Mouse (Mus musculus): ENCODE data around the gene Tmem120b. TPM values are rescaled to one million over a fixed set of nuclear protein-coding genes. Genes with fewer than 3 reads are reported as not detected.

The Tmem120b gene
- polyA plus RNA-seq, 1 experiment from 2014 or later = 9.3 TPM

DNA sequence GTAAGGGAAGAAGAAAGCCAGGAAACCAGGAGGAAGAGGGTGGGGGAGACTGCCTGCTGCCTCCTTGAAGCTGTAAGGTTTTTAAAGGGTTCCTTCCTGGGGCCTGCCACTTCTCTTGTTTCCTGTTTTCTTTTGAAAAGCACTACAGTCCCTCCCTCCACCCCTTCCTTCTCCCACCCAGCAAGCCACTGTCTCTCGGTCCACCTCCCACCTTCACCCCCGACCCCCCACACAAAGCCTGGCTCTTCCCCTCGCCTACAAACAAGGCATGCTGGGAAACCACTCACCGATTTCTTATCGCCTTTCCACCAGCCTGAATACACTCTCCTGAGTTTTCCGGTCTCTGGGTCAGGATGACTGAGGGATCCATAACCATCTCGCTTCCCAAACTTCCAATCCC lies 27.4 kb upstream of the Tmem120b start:
- Histone ChIP-seq H3K9me3 (ENCODE audit: control insufficient read depth, low read length) (no peaks in the 10 kb centered on the region), H3K36me3 (ENCODE audit: control insufficient read depth, insufficient read depth, low read length) (no peaks in the 10 kb centered on the region), H3K27ac (replicated peaks; ENCODE audit: low read depth, low read length) (no peak overlapping the region), H3K4me1 (ENCODE audit: control insufficient read depth, insufficient read depth, low read length) (no peaks in the 10 kb centered on the region), H3K4me2 (ENCODE audit: low read depth, severe bottlenecking) (no peak overlapping the region), H3K27me3 (ENCODE audit: control insufficient read depth, insufficient read depth, low read length) (no peaks in the 10 kb centered on the region), H3K4me3 (ENCODE audit: low read depth, low read length) (no peak overlapping the region), H3K9ac (ENCODE audit: low read length) (0 out of 2 replicates have a peak overlapping the region, but pooled peaks have one; percentile 34)
- no peak for ATAC-seq (ENCODE audit: insufficient number of reproducible peaks, low FRiP score, low TSS enrichment, low read depth)
- DNase-seq (ENCODE audit: low spot score) = no peak
- WGBS = 65% methylated on average over 7 of the region's 7 CpGs

DNA sequence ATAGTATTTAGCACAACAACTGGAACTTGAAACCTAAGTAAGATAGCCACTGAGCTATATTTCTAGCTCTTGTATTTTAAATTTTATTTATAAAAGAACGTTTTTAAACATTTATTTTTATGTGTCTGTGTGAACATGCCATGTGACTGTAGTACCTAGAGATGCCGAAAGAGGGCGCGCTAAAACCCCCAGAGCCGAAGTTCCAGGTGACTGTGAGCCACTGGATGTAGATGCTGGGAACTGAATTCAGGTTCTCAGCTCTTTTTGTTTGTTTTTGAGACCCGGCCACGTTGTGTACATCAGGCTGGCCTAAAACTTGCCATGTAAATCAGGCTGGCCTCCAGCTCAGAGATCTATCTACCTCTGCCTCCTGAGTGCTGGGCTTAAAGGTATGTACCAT lies 24.4 kb upstream of the Tmem120b start:
- Histone ChIP-seq H3K4me3 (ENCODE audit: low read depth, low read length) (no peak overlapping the region), H3K27ac (replicated peaks; ENCODE audit: low read depth, low read length) (no peak overlapping the region), H3K9me3 (ENCODE audit: control insufficient read depth, low read length) (no peaks in the 10 kb centered on the region), H3K9ac (ENCODE audit: low read length) (no peak overlapping the region), H3K27me3 (ENCODE audit: control insufficient read depth, insufficient read depth, low read length) (no peaks in the 10 kb centered on the region), H3K4me2 (ENCODE audit: low read depth, severe bottlenecking) (no peak overlapping the region), H3K4me1 (ENCODE audit: control insufficient read depth, insufficient read depth, low read length) (no peaks in the 10 kb centered on the region), H3K36me3 (ENCODE audit: control insufficient read depth, insufficient read depth, low read length) (no peaks in the 10 kb centered on the region)
- WGBS = 22% methylated on average over 7 of the region's 7 CpGs
- ATAC-seq (ENCODE audit: insufficient number of reproducible peaks, low FRiP score, low TSS enrichment, low read depth) (no peak), DNase-seq (ENCODE audit: low spot score) (peak; percentile 59)

DNA sequence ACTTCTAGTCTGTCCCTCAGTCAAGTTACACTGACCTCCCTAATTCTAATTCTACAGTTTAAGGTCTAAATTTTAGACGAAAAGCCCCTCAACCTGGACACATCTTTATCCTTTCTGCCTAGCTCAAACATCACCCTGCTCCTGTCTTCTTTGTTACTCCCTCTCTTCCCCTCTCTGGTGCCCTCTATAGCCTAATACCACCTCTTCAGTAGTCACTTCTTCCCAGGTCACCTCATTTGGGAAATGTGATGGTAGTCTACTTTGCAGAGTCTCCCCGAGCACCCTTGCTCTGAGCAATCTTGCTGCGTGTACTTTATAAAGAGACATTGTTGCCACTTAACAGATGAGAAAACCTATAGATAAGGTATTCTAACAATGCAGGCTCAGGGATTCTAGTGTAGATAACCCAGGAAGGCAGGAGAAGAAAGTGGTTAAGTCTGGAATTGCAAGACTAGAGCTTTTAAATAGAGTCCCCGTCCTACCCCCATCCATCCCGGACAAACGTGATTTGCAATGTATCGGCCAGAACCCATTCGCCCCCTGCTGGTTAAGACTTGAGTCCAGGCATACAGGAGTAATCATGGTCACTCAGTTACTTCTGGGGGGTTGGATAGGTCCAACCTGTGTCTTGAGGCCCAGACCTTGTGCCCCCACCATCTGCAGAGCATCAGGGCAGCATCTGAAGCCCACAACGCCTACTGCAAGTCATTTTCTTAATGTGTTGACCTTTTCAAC lies 22.5 kb upstream of the Tmem120b start:
- no peak overlapping the region for H3K4me3 ChIP-seq (ENCODE audit: low read depth, low read length)
- H3K9me3 ChIP-seq (ENCODE audit: control insufficient read depth, low read length) = no peaks in the 10 kb centered on the region
- WGBS = 33% methylated on average over 9 of the region's 9 CpGs
- H3K36me3 ChIP-seq (ENCODE audit: control insufficient read depth, insufficient read depth, low read length) = no peaks in the 10 kb centered on the region
- no peak overlapping the region for H3K27ac ChIP-seq (replicated peaks; ENCODE audit: low read depth, low read length)
- no peaks in the 10 kb centered on the region for H3K27me3 ChIP-seq (ENCODE audit: control insufficient read depth, insufficient read depth, low read length)
- H3K9ac ChIP-seq (ENCODE audit: low read length) = no peak overlapping the region
- H3K4me1 ChIP-seq (ENCODE audit: control insufficient read depth, insufficient read depth, low read length) = no peaks in the 10 kb centered on the region
- DNase-seq (ENCODE audit: low spot score) (peak; percentile 75), ATAC-seq (ENCODE audit: insufficient number of reproducible peaks, low FRiP score, low TSS enrichment, low read depth) (no peak)
- H3K4me2 ChIP-seq (ENCODE audit: low read depth, severe bottlenecking) = no peak overlapping the region

DNA sequence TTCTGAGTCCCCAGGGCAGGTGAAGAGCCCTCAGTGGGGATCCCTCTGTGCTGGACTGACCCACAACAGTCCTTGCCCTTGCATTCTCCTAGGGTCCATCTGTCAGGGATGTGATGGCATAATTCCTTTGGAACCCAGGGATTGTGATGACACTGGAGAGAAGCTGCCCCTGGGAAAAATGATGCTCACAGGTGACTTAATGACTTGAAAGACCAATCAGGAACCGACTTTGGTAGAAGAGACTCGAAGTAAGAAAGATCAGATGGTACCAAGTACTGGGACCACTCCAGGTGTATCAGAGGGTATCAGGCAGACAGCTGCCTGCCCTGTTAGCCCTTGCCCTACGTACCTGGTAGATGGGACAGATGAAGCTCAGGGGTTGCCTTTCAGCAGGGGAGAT lies 21.3 kb upstream of the Tmem120b start, which contains the start of gene Morn3:
TSS of gene Morn3 (minus strand) at position 101 of the 400 bp plus-strand sequence.
- 71% methylated on average over 3 of the region's 3 CpGs for WGBS
- Histone ChIP-seq H3K9ac (ENCODE audit: low read length) (no peak within 1 kb of the TSS), H3K27me3 (ENCODE audit: control insufficient read depth, insufficient read depth, low read length) (no peaks in the 10 kb centered on the region), H3K4me2 (ENCODE audit: low read depth, severe bottlenecking) (no peak within 1 kb of the TSS), H3K27ac (replicated peaks; ENCODE audit: low read depth, low read length) (no peak within 1 kb of the TSS), H3K36me3 (ENCODE audit: control insufficient read depth, insufficient read depth, low read length) (no peaks in the 10 kb centered on the region), H3K4me3 (ENCODE audit: low read depth, low read length) (no peak within 1 kb of the TSS), H3K4me1 (ENCODE audit: control insufficient read depth, insufficient read depth, low read length) (no peaks in the 10 kb centered on the region), H3K9me3 (ENCODE audit: control insufficient read depth, low read length) (no peaks in the 10 kb centered on the region)
- ATAC-seq (ENCODE audit: insufficient number of reproducible peaks, low FRiP score, low TSS enrichment, low read depth) (no peak), DNase-seq (ENCODE audit: low spot score) (no peak)

DNA sequence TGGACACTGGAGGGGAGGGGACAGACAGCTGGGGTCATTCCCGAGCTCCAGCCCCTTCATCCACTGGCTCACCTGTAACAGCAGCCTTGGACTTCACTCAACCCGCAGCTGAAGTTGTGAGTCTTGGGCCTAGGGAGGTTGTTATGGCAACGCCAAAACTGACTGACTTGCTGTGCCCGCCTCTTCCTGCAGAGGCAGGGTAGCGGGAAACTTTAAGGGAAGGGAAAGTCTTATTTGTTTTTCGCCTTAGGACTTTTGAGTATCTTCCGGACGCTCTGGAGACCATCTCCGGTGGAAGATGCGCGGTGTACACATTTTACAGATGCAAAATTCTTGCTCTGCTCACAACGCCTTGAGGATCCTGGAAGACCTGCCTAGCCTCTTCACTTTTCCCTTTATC lies 18.9 kb upstream of the Tmem120b start:
- DNase-seq (ENCODE audit: low spot score) (peak; percentile 73), ATAC-seq (ENCODE audit: insufficient number of reproducible peaks, low FRiP score, low TSS enrichment, low read depth) (no peak)
- Histone ChIP-seq H3K9ac (ENCODE audit: low read length) (peak overlapping the region; percentile 22; the same call in 1 of the 2 replicates), H3K4me1 (ENCODE audit: control insufficient read depth, insufficient read depth, low read length) (no peaks in the 10 kb centered on the region), H3K9me3 (ENCODE audit: control insufficient read depth, low read length) (no peaks in the 10 kb centered on the region), H3K4me2 (ENCODE audit: low read depth, severe bottlenecking) (peak overlapping the region; percentile 42), H3K27ac (replicated peaks; ENCODE audit: low read depth, low read length) (0 out of 2 replicates have a peak overlapping the region, but pooled peaks have one; percentile 22), H3K27me3 (ENCODE audit: control insufficient read depth, insufficient read depth, low read length) (no peaks in the 10 kb centered on the region), H3K4me3 (ENCODE audit: low read depth, low read length) (peak overlapping the region; percentile 9; the same call in 1 of the 2 replicates), H3K36me3 (ENCODE audit: control insufficient read depth, insufficient read depth, low read length) (no peaks in the 10 kb centered on the region)
- 4% methylated on average over 12 of the region's 12 CpGs for WGBS

DNA sequence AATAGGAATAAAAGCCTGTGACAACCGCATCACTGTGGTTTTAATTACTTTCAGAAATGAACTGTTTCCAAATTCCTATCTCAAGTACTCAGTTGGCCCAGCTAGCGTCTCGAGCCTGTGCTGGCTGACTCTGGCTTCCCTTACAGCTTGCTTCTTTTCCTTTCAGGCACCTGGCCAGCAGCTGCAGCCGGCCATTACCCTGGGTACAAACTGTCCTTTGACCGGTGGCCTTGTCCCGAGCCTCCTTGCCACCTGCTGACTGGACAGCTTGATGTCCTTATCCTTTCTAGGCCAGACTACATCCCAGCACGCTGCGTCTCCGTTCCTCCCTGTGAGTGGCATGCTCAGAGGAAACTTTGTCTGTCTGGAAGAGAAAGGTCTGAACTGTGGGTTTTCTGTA lies 17.3 kb upstream of the Tmem120b start:
- 83% methylated on average over 9 of the region's 9 CpGs for WGBS
- Histone ChIP-seq H3K9me3 (ENCODE audit: control insufficient read depth, low read length) (no peaks in the 10 kb centered on the region), H3K4me1 (ENCODE audit: control insufficient read depth, insufficient read depth, low read length) (no peaks in the 10 kb centered on the region), H3K4me2 (ENCODE audit: low read depth, severe bottlenecking) (no peak overlapping the region), H3K27me3 (ENCODE audit: control insufficient read depth, insufficient read depth, low read length) (no peaks in the 10 kb centered on the region), H3K27ac (replicated peaks; ENCODE audit: low read depth, low read length) (no peak overlapping the region), H3K9ac (ENCODE audit: low read length) (no peak overlapping the region), H3K4me3 (ENCODE audit: low read depth, low read length) (no peak overlapping the region), H3K36me3 (ENCODE audit: control insufficient read depth, insufficient read depth, low read length) (no peaks in the 10 kb centered on the region)
- DNase-seq (ENCODE audit: low spot score) (no peak), ATAC-seq (ENCODE audit: insufficient number of reproducible peaks, low FRiP score, low TSS enrichment, low read depth) (no peak)

DNA sequence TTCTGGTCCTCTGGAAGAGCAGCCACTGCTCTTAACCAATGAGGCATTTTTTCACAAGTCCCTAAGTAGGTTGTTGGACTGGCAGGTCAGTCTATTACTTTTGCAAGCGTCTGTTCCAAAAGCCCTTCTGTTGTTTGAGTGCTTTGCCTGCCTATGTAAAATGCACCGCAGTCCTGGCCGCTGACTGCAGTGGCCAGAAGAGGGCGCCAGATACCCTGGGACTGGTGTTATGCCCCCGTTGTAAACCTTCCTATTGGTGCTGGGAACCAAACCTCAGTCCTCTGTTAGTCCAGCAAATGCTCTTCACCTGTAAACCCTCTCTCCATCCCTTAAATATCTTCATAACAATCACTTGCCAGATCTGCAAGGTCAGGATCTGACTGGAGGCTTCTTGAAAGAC lies 16.5 kb upstream of the Tmem120b start:
- DNase-seq (ENCODE audit: low spot score) (no peak), ATAC-seq (ENCODE audit: insufficient number of reproducible peaks, low FRiP score, low TSS enrichment, low read depth) (no peak)
- H3K4me3 ChIP-seq (ENCODE audit: low read depth, low read length) = no peak overlapping the region
- H3K27me3 ChIP-seq (ENCODE audit: control insufficient read depth, insufficient read depth, low read length) = no peaks in the 10 kb centered on the region
- no peaks in the 10 kb centered on the region for H3K4me1 ChIP-seq (ENCODE audit: control insufficient read depth, insufficient read depth, low read length)
- no peak overlapping the region for H3K27ac ChIP-seq (replicated peaks; ENCODE audit: low read depth, low read length)
- H3K4me2 ChIP-seq (ENCODE audit: low read depth, severe bottlenecking) = no peak overlapping the region
- no peaks in the 10 kb centered on the region for H3K36me3 ChIP-seq (ENCODE audit: control insufficient read depth, insufficient read depth, low read length)
- no peak overlapping the region for H3K9ac ChIP-seq (ENCODE audit: low read length)
- no peaks in the 10 kb centered on the region for H3K9me3 ChIP-seq (ENCODE audit: control insufficient read depth, low read length)
- WGBS = 83% methylated on average over 5 of the region's 5 CpGs

DNA sequence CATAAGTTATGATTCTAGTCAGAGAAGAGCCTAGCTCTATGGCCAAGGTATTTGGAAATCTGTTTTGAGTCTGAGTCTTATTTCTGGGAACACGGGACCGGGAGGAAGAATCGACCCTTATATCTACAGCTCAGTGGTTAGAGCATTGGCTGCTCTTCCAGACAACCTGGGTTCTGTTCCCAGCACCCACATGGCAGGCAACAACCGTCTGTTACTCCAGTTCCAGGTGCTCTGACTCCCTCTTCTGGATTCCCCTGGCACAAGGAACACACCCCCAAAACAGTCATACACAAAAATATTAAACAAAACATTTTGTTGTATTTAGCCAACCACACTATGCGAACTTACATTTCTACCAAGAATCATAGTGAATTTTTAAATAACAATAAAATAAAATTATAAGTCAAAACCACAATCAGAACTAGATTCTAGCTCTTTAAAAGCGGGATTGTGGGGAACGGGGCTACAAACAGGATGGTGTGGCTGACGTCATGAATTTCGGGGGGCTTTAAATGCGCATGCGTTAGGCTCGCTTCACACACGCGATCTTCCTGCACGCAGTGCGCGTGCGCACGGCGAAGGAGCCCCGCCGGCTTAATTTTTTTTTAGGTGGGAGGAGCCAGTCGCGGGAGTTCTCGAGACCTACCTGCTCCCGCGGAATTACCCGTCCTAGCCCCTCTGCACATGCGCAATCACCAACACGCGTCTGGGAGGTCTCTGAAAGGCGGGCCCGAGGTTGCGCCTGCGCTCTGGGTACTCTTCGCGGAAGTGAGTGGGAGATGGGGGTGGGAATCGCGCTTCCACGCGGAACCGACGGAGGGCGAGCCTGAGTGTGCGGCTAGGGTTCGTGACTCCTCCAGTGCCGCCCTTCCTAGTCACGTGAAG lies 10.6 kb upstream of the Tmem120b start:
- ATAC-seq (ENCODE audit: insufficient number of reproducible peaks, low FRiP score, low TSS enrichment, low read depth) = peak; percentile 84
- no peaks in the 10 kb centered on the region for H3K27me3 ChIP-seq (ENCODE audit: control insufficient read depth, insufficient read depth, low read length)
- 8% methylated on average over 48 of the region's 48 CpGs for WGBS
- H3K9me3 ChIP-seq (ENCODE audit: control insufficient read depth, low read length) = no peaks in the 10 kb centered on the region
- H3K27ac ChIP-seq (replicated peaks; ENCODE audit: low read depth, low read length) = no peak overlapping the region
- H3K36me3 ChIP-seq (ENCODE audit: control insufficient read depth, insufficient read depth, low read length) = no peaks in the 10 kb centered on the region
- no peak overlapping the region; the same call in 1 of the 2 replicates for H3K9ac ChIP-seq (ENCODE audit: low read length)
- H3K4me2 ChIP-seq (ENCODE audit: low read depth, severe bottlenecking) = peak overlapping the region; percentile 31; the same call in 1 of the 2 replicates
- H3K4me3 ChIP-seq (ENCODE audit: low read depth, low read length) = peak overlapping the region; percentile 20
- peak; percentile 100 for DNase-seq (ENCODE audit: low spot score)
- peaks cover 10% of the 10 kb centered on the region for H3K4me1 ChIP-seq (ENCODE audit: control insufficient read depth, insufficient read depth, low read length)
